Mouse (Mus musculus) heart, postnatal 0 days (tissue): ENCODE measurements around the gene Cluh. TPM values are rescaled to one million over a fixed set of nuclear protein-coding genes. Genes with fewer than 3 reads are reported as not detected.
A peak's percentile ranks its signal among the peaks of the same experiment; 100 is the strongest.

ENCODE experiments used
- ATAC-seq: fragments of 200-750 bp; cut with Nextera tagmentation; 2 replicates; pipeline ENCODE4 v1.8.0; 2017; ENCODE audit warnings: low read depth, moderate number of reproducible peaks, moderate library complexity; ENCODE audit not compliant: insufficient read depth
- DNase-seq: peaks from one replicate; pipeline ENCODE4 v3.0.0-alpha.2; 2016; ENCODE audit warnings: low spot score
- H3K27ac ChIP-seq: fragments of 300-500 bp; sonication (generic); 2 replicates; pipeline ENCODE4 v1.5.1; 2014; ENCODE audit warnings: low read depth, mild to moderate bottlenecking
- H3K27me3 ChIP-seq: fragments of 300-500 bp; sonication (generic); 2 replicates; pipeline ENCODE4 v1.6.1; 2014; ENCODE audit warnings: low read length, mixed read lengths; ENCODE audit not compliant: control insufficient read depth, insufficient read depth
- H3K36me3 ChIP-seq: fragments of 300-500 bp; sonication (generic); replicated peaks from 2 replicates; pipeline ENCODE4 v1.6.1; 2014; ENCODE audit warnings: low read length, mixed read lengths; ENCODE audit not compliant: control insufficient read depth, insufficient read depth
- H3K4me1 ChIP-seq: fragments of 300-500 bp; sonication (generic); 2 replicates; pipeline ENCODE4 v1.6.1; 2014; ENCODE audit warnings: antibody characterized with exemption; ENCODE audit not compliant: control insufficient read depth, insufficient read depth
- H3K4me2 ChIP-seq: fragments of 300-500 bp; sonication (generic); 2 replicates; pipeline ENCODE4 v1.6.1; 2014; ENCODE audit warnings: low read depth, mild to moderate bottlenecking, low read length, moderate library complexity
- H3K4me3 ChIP-seq: fragments of 300-500 bp; sonication (generic); 2 replicates; pipeline ENCODE4 v1.5.1; 2014; ENCODE audit warnings: low read depth, low read length
- H3K9ac ChIP-seq: fragments of 300-500 bp; sonication (generic); replicated peaks from 2 replicates; pipeline ENCODE4 v1.6.1; 2014; ENCODE audit warnings: low read depth, low read length, mixed read lengths
- H3K9me3 ChIP-seq: fragments of 300-500 bp; sonication (generic); replicated peaks from 2 replicates; pipeline ENCODE4 v1.6.1; 2016; ENCODE audit warnings: low read length; ENCODE audit not compliant: control insufficient read depth
- CTCF ChIP-seq: IDR thresholded peaks from 2 replicates; pipeline ENCODE4 v1.5.1; 2016; ENCODE audit warnings: antibody characterized with exemption, control low read depth, low read depth
- EP300 ChIP-seq: IDR thresholded peaks from 2 replicates; pipeline ENCODE4 v1.6.1; 2016; ENCODE audit warnings: antibody characterized with exemption, low read depth
- whole genome bisulfite sequencing: fragments of 180-500 bp; shearing (Covaris S2); extraction: QIAGEN DNeasy Blood & Tissue Kit; methylation state at CpG from one replicate; pipeline ENCODE4 v1.1.7; 2014; 5-methylcytosine and 5-hydroxymethylcytosine counted together
- polyA plus RNA-seq: library from polyadenylated mRNA; unstranded; fragments of >200 nt; fragmentation: Nextera tagmentation; extraction: Ambion mirVana; gene quantifications from 2 replicates; pipeline ENCODE4 v1.2.1, GENCODE M21; 2015
- total RNA-seq: library from RNA; depleted of rRNA; stranded (reverse); fragments of >200 nt; gene quantifications from 2 replicates; pipeline ENCODE4 v1.2.3, GENCODE M21; 2014; ENCODE audit warnings: low replicate concordance

Gene Cluh
- total and polyA plus RNA-seq, 2 experiments from 2014 or later = 61.4 to 241 TPM

DNA sequence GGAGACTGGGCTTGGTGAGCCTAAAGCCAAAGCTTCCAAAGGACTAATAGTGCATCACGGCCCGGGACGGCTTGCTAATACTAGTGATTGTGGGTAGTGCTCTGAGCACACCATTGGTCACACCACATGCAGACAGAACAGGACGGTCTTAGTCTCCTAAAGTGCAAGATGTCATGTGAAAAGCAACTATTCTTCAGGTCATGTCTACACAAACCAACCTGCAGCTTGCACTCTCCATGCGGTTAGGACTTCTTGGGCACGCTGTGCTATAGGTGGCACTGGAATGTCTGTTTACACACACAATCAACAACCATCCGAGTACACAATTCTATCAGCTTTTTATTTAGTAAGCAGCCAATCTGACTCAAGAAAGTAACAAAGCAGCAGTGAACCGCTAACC, 25.4 kb downstream of the Cluh start:
- H3K4me1 ChIP-seq = no peaks in the 10 kb centered on the region
- H3K27me3 ChIP-seq = no peaks in the 10 kb centered on the region
- ATAC-seq = no peak
- H3K4me2 ChIP-seq = no peak overlapping the region
- H3K9ac ChIP-seq = no peak overlapping the region
- H3K9me3 ChIP-seq = no peaks in the 10 kb centered on the region
- no peak overlapping the region for H3K27ac ChIP-seq
- no peak overlapping the region for H3K4me3 ChIP-seq
- DNase-seq = no peak
- peaks cover 61% of the 10 kb centered on the region for H3K36me3 ChIP-seq
- WGBS = 96% methylated on average over 8 of the region's 8 CpGs
- no peak for TF ChIP-seq EP300
- TF ChIP-seq CTCF = no peak

GRCm38 (mm10) chr11:74675156-74675555, 25.9 kb downstream of the Cluh start:
- Histone ChIP-seq H3K4me2 (no peak overlapping the region), H3K9ac (no peak overlapping the region), H3K27me3 (no peaks in the 10 kb centered on the region), H3K9me3 (no peaks in the 10 kb centered on the region), H3K27ac (no peak overlapping the region), H3K4me1 (no peaks in the 10 kb centered on the region), H3K36me3 (peaks cover 61% of the 10 kb centered on the region), H3K4me3 (no peak overlapping the region)
- 80% methylated on average over 4 of the region's 4 CpGs for WGBS
- DNase-seq (no peak), ATAC-seq (no peak)
- no peak for TF ChIP-seq EP300
- no peak for TF ChIP-seq CTCF

- Histone ChIP-seq H3K4me1 (no peaks in the 10 kb centered on the region), H3K36me3 (peaks cover 50% of the 10 kb centered on the region), H3K4me3 (no peak overlapping the region), H3K27ac (no peak overlapping the region), H3K9ac (no peak overlapping the region), H3K27me3 (no peaks in the 10 kb centered on the region), H3K9me3 (no peaks in the 10 kb centered on the region), H3K4me2 (no peak overlapping the region)
- DNase-seq (no peak), ATAC-seq (no peak)
- WGBS = 63% methylated on average over 1 of the region's 1 CpGs
- TF ChIP-seq CTCF = no peak
- no peak for TF ChIP-seq EP300
These were observed 42.9 kb downstream of the Cluh start for GRCm38 (mm10) chr11:74692151-74692550.

- TF ChIP-seq CTCF (no peak), EP300 (no peak)
- H3K27ac ChIP-seq = no peak overlapping the region
- 95% methylated on average over 2 of the region's 2 CpGs for WGBS
- ATAC-seq = no peak
- no peaks in the 10 kb centered on the region for H3K27me3 ChIP-seq
- H3K36me3 ChIP-seq = peaks cover 37% of the 10 kb centered on the region
- H3K4me3 ChIP-seq = no peak overlapping the region
- DNase-seq = no peak
- no peak overlapping the region for H3K4me2 ChIP-seq
- no peaks in the 10 kb centered on the region for H3K9me3 ChIP-seq
- no peaks in the 10 kb centered on the region for H3K4me1 ChIP-seq
- H3K9ac ChIP-seq = no peak overlapping the region
These were observed 50.2 kb downstream of the Cluh start for GRCm38 (mm10) chr11:74699505-74699904.

- H3K27ac ChIP-seq = no peak overlapping the region
- TF ChIP-seq EP300 = no peak
- no peak for TF ChIP-seq CTCF
These were observed 54.8 kb downstream of the Cluh start for GRCm38 (mm10) chr11:74704068-74704467.

GRCm38 (mm10) chr11:74708781-74709180, 59.5 kb downstream of the Cluh start:
- ATAC-seq = no peak
- no peaks in the 10 kb centered on the region for H3K9me3 ChIP-seq

More at GRCm38 (mm10) chr11:74704068-74704467, 54.8 kb downstream of the Cluh start:
- Histone ChIP-seq H3K9me3 (no peaks in the 10 kb centered on the region), H3K4me3 (no peak overlapping the region), H3K9ac (no peak overlapping the region), H3K4me2 (no peak overlapping the region), H3K27me3 (no peaks in the 10 kb centered on the region), H3K4me1 (peaks cover 7% of the 10 kb centered on the region), H3K36me3 (peaks cover under 1% of the 10 kb centered on the region; the same call in 1 of the 2 replicates)
- DNase-seq (no peak), ATAC-seq (no peak)
- 84% methylated on average over 2 of the region's 2 CpGs for WGBS

More at GRCm38 (mm10) chr11:74708781-74709180, 59.5 kb downstream of the Cluh start:
- DNase-seq = no peak
- Histone ChIP-seq H3K27ac (peak overlapping the region; percentile 39; the same call in 1 of the 2 replicates), H3K9ac (no peak overlapping the region), H3K27me3 (no peaks in the 10 kb centered on the region), H3K36me3 (0 out of 2 replicates have a peak, but pooled peaks cover 3% of the 10 kb centered on the region), H3K4me2 (no peak overlapping the region), H3K4me1 (peaks cover 23% of the 10 kb centered on the region), H3K4me3 (no peak overlapping the region)
- WGBS = 5% methylated on average over 1 of the region's 1 CpGs
- TF ChIP-seq CTCF (no peak), EP300 (no peak)
